Mouse (Mus musculus) leukemia stem cell, adult 10-12 weeks (primary cell): Measurements from ENCODE around the gene Glod5. TPM values are rescaled to one million over a fixed set of nuclear protein-coding genes. Genes with fewer than 3 reads are reported as not detected.

ENCODE experiments used
- polyA plus RNA-seq: library from polyadenylated mRNA; stranded (reverse); fragments of >175 nt; gene quantifications from 2 replicates; pipeline ENCODE4 v1.2.3, GENCODE M21; 2012; ENCODE audit warnings: low replicate concordance

The Glod5 gene
- polyA plus RNA-seq, result not detected in 2 replicates

GRCm38 (mm10) chrX:8018286-8018685 is at the start of gene Glod5:
Gene Glod5 (minus strand): TSS chrX:8018492.

GRCm38 (mm10) chrX:7977892-7978291 is 40.4 kb downstream of the Glod5 start, which contains the start of gene Gata1:
Gene Gata1 (minus strand): TSS chrX:7978071.

Other genes with a start within 250 kb of the Glod5 start
- gene Gripap1, start 228.7 kb downstream of the Glod5 start, polyA plus RNA-seq, result 24.0 and 30.6 TPM in 2 replicates
- gene Kcnd1, start 196.2 kb downstream of the Glod5 start, polyA plus RNA-seq, result 0.39 and 1.3 TPM in 2 replicates
- gene Otud5, start 177.1 kb downstream of the Glod5 start, polyA plus RNA-seq, result 121 and 187 TPM in 2 replicates
- gene Pim2, start 140.2 kb downstream of the Glod5 start, polyA plus RNA-seq, result 50.3 and 75.5 TPM in 2 replicates
- gene Slc35a2, start 134.5 kb downstream of the Glod5 start, polyA plus RNA-seq, result 54.3 and 118 TPM in 2 replicates
- 133 and 190 TPM in 2 replicates for gene Pqbp1, start 119.2 kb downstream of the Glod5 start, polyA plus RNA-seq
- gene Timm17b, start 119.1 kb downstream of the Glod5 start, polyA plus RNA-seq, result 52.3 and 170 TPM in 2 replicates
- gene Gm10491, start 110.7 kb downstream of the Glod5 start, polyA plus RNA-seq, result not detected in 2 replicates
- not detected in 2 replicates for gene Gm10490, start 109.0 kb downstream of the Glod5 start, polyA plus RNA-seq
- 0.33 TPM in 1 of 2 replicates, not detected in the other for gene Pcsk1n, start 98.7 kb downstream of the Glod5 start, polyA plus RNA-seq
- gene Eras, start 89.9 kb downstream of the Glod5 start, polyA plus RNA-seq, result not detected in 2 replicates
- 3.7 and 5.1 TPM in 2 replicates for gene Hdac6, start 70.6 kb downstream of the Glod5 start, polyA plus RNA-seq
- 77.8 and 320 TPM in 2 replicates for gene Gata1, start 40.4 kb downstream of the Glod5 start, polyA plus RNA-seq
- gene Suv39h1, start 56.3 kb upstream of the Glod5 start, polyA plus RNA-seq, result 4.4 and 12.7 TPM in 2 replicates
- 122 and 255 TPM in 2 replicates for gene Was, start 72.0 kb upstream of the Glod5 start, polyA plus RNA-seq
- gene Wdr13, start 114.4 kb upstream of the Glod5 start, polyA plus RNA-seq, result 15.5 and 28.1 TPM in 2 replicates
- 19.3 and 54.0 TPM in 2 replicates for gene Rbm3, start 127.4 kb upstream of the Glod5 start, polyA plus RNA-seq
- gene Tbc1d25, start 157.7 kb upstream of the Glod5 start, polyA plus RNA-seq, result 2.0 and 9.7 TPM in 2 replicates
- 1.8 and 4.0 TPM in 2 replicates for gene Ebp, start 175.0 kb upstream of the Glod5 start, polyA plus RNA-seq
- 4.1 and 4.4 TPM in 2 replicates for gene Porcn, start 188.0 kb upstream of the Glod5 start, polyA plus RNA-seq
- 28.1 and 60.5 TPM in 2 replicates for gene Ftsj1, start 233.9 kb upstream of the Glod5 start, polyA plus RNA-seq